Mouse (Mus musculus) CD4-positive, CD25-positive, alpha-beta regulatory T cell, adult 4 months (primary cell): ENCODE measurements around the gene Trak1. TPM values are rescaled to one million over a fixed set of nuclear protein-coding genes. Genes with fewer than 3 reads are reported as not detected.
A peak's percentile ranks its signal among the peaks of the same experiment; 100 is the strongest.
"Not testable (repeated sequence)": the region's sequence is repeated elsewhere in the genome, so short reads cannot be mapped to it uniquely, and the experiment has no call there.

Experiments
- ATAC-seq: one replicate; pipeline ENCODE4 v1.8.0; 2017
- polyA plus RNA-seq, 2 experiments: library from polyadenylated mRNA; unstranded; fragments of 100-300 nt; shearing (Covaris generic); gene quantifications; one replicate each; pipeline ENCODE4 v1.2.1; 2017

Gene Trak1
- polyA plus RNA-seq, 2 experiments from 2014 or later, result 8.9 to 10.7 TPM

DNA sequence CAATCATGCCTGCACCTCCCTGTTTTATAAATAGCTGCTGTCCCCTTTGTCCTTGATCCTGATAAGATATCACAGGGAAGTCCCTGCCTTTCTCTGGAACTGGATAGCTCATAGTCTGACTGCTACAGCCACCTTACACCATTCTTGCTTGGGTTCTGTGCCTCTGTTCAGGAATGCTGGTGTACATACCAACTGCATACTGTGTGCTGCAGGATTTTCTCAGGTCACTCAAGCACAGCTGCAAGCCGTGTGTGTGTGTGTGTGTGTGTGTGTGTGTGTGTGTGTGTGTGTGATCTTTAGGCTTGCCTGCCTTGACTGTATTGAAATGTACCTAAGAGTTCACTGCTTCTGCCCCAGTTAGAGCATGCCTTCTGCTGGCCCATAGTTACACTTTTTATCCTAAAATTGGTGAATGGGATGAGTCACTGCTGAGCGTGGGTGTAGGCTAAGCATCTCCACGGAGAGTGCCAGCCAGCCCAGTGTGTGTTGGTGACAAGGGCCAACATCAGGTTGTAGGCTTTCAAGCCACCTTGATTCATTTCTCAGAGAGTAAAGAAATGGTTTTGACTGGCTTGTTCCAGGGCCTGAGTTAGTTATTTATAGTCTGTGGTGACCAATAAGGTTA, 138.1 kb downstream of the Trak1 start:
- no peak for ATAC-seq

DNA sequence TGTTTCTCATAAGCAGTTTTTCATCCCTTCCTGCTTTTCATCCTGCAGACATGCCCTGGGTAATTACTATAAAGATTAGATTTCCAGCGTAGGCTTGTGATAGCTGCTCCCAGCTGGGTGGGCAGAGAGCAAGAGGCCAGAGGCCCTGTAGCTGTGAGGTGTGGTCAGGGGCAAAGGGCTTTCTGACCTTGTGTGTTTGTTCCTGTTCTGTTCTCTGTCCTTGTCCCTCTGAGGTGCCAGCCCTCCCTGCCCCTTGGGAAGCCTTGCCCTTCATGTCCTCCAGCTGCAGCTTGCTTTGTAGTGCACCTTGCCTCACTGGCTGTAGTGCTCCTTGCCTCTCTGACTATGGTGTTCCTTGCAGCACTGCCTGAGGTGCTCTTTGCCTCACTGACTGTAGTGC, 139.2 kb downstream of the Trak1 start:
- no peak for ATAC-seq

DNA sequence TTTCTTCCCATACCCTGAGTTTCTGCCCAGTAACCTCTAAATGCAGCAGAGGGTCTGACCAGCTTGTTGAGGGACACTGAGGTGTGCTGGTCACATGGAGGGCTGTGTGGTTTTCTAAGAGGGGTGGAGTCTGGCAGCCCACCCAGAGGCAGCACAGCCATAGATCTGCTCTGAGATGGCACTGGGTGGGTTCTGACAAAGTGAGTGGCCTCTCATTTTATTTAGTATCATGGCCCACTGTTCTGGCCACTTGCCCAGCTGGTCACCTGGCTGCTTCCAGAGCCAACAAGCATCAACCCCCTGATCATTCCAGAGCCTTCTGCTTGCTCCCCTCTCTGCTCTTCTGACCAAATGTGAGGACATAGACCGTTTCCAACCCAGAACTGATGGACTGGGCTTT, 144.8 kb downstream of the Trak1 start:
- no peak for ATAC-seq

GRCm38 (mm10) chr9:121443696-121444366, 146.5 kb downstream of the Trak1 start:
- ATAC-seq, result no peak

GRCm38 (mm10) chr9:121444367-121444707, 147.0 kb downstream of the Trak1 start:
- no peak for ATAC-seq

DNA sequence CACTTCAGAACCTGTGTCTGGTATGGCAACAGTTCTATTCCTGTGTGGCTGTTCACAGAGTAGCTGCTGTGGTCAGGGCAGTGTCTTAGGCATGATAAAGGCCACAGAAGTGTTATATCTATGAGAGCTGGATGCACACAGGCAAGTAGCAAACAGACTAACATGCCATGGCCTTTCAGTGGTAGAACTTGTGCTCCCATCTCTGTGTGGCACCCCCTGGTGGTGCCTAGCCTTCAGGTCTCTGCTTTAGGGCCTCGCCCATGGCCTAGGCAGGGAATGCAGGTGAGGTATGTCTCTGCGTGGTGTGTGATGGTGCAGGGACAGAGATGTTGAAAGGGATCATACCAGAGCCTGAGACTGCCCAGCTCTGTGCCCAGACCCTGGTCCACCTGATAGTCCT, 148.1 kb downstream of the Trak1 start:
- no peak for ATAC-seq

GRCm38 (mm10) chr9:121446431-121446831, 149.1 kb downstream of the Trak1 start:
- no peak for ATAC-seq

- not testable (repeated sequence) for ATAC-seq
These were observed 155.1 kb downstream of the Trak1 start for GRCm38 (mm10) chr9:121452342-121452942.

GRCm38 (mm10) chr9:121454891-121455290, 157.6 kb downstream of the Trak1 start:
- ATAC-seq, result peak; percentile 85

GRCm38 (mm10) chr9:121456739-121457515, 159.6 kb downstream of the Trak1 start:
- no peak for ATAC-seq

- no peak for ATAC-seq
These were observed 161.2 kb downstream of the Trak1 start for GRCm38 (mm10) chr9:121458466-121458865.

- ATAC-seq, result no peak
These were observed 162.6 kb downstream of the Trak1 start for GRCm38 (mm10) chr9:121459950-121460349.

DNA sequence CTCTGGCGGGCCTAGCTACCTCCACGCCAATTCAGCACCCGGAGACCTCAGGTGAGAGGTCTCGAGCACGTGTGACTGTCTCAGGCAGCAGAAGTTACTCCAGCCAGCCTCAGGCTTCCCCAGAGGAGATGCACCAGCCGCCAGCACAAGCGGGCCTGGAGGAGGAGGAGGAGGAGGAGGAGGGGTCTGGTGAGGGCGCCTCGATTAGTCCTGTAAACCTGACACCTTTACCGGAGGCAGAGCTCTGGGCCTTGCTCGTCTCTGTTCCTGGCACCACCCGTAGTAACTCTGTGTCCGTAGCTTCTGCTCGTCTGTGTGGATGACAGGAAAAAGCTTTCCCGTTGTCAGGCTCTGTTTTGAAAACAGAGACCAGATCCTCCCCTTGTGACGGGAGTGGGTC, 163.2 kb downstream of the Trak1 start:
- ATAC-seq, result no peak

DNA sequence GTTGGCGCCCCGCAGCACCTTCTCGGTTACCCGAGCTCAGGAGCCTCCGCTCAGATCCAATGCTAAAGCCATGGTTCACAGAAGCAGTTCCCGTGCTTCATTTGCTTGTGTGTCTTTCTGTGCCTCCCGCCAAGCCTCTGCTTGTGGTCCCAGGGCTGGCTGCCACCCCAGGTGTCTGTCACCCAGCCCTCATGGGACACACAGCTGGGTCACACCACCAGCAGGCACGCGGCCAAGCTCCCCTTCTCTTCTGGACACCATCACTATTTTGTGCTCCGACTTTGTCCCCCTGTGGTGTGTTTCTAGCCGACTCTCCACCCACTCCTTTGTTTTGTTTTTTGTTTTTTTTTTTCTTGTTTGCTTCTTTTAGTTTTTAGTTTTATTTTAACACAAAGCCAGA, 170.2 kb downstream of the Trak1 start:
- no peak for ATAC-seq

DNA sequence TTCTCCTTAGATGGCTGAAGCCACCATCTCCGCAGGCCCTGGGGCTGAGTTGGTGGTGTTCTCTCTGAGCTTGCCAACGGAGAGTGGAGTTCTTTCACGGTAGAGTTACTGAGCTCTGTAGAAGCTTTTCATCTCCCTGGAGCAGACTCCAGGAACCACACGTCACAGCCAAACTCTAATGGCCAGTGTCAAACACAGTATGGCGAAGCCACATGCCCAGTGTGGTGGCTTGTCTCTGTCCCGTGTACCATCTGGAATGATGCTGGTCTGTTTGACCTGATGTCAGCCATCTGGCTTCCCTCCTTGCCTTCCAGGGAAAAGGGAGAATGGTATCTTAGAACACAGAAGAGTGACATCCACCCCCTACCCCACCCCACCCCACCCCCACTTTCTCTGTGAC, 172.4 kb downstream of the Trak1 start:
- no peak for ATAC-seq

- ATAC-seq, result no peak
These were observed 177.5 kb downstream of the Trak1 start for GRCm38 (mm10) chr9:121474771-121475170.

GRCm38 (mm10) chr9:121475488-121476452, 178.5 kb downstream of the Trak1 start:
- no peak for ATAC-seq

GRCm38 (mm10) chr9:121477305-121477911, 180.1 kb downstream of the Trak1 start:
- peak; percentile 71 for ATAC-seq

DNA sequence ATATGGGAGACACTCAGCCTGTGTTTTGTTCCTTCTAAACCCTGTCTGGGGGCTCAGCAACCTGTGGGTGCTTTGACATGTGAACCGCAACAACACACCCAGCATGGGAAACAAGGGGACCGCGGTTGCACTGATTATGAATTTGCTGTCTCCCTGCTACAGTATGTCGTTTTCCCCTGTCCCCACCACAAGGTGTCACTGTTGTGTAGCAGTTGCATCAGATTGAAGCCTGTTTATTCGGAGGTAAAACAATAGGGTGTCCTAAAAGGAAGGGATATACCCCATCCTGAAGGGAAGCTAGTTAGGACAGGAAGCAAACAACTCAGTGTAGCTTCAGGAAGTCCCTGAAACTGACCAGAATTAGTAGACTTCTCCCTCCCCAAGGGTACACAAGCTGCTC, 182.2 kb downstream of the Trak1 start:
- peak; percentile 41 for ATAC-seq

DNA sequence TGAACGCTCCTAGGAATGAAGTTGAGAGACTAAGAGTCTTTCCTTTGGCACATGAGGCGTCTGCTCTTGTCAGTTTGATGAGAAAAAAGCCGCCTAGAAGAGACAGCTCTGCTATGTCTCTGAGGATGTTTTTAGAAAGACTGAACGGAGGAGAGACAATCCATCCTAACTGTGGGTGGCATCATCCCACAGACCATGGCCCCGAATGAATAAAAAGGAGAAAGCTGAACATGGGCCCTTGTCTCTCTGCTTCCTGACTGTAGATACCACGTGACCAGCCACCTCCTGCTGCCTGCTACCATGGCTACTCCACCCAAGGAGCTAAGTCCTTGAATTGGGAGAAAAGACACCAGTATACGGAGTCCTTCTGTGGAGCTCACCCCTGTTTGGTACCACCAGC, 189.9 kb downstream of the Trak1 start:
- ATAC-seq, result no peak

- ATAC-seq, result no peak
These were observed 194.4 kb downstream of the Trak1 start for GRCm38 (mm10) chr9:121491592-121492240.
